Mouse (Mus musculus): Measurements from ENCODE around the gene Vmn2r20. TPM values are rescaled to one million over a fixed set of nuclear protein-coding genes. Genes with fewer than 3 reads are reported as not detected.

The Vmn2r20 gene
- polyA plus RNA-seq, 1 experiment: not detected

DNA sequence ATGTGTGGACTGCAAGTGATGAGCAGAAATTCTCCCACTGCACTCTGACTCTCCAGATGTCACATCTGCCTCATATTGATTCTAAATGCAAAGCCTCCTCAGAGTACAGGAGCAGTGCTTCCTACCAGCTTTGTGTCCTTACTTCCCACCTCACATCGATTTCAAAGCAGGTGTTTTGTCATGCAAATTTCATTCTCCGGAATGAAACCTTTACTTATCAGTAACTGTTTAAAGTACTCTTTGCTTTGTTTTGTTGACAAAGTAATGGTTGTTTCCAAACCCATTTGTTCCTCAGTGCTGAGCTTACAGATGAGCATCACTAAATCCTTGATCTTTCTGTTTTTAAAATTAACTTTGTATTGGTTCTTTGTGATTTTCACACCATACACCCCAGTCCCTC, 85.4 kb downstream of the Vmn2r20 start:
- Histone ChIP-seq H3K27me3 (ENCODE audit: control insufficient read depth, insufficient read depth, low read length, poor library complexity, severe bottlenecking) (no peaks in the 10 kb centered on the region), H3K36me3 (ENCODE audit: control insufficient read depth, insufficient read depth, low read length, poor library complexity, severe bottlenecking) (no peaks in the 10 kb centered on the region), H3K4me1 (ENCODE audit: control insufficient read depth, insufficient read depth, low read length) (peaks cover 1% of the 10 kb centered on the region), H3K9me3 (replicated peaks; ENCODE audit: control insufficient read depth, insufficient read depth, low read length, poor library complexity, severe bottlenecking) (no peaks in the 10 kb centered on the region), H3K9ac (ENCODE audit: low read depth, poor library complexity, severe bottlenecking) (no peak overlapping the region), H3K27ac (ENCODE audit: insufficient read depth, low read length) (no peak overlapping the region), H3K4me3 (ENCODE audit: low read depth, low read length) (no peak overlapping the region)
- TF ChIP-seq POLR2A (IDR thresholded peaks at IDR 0.05; ENCODE audit: insufficient read depth, low read length) (no peak), EP300 (IDR thresholded peaks at IDR 0.05; ENCODE audit: insufficient read depth, low read depth, low read length) (no peak), CTCF (IDR thresholded peaks at IDR 0.05; ENCODE audit: low read depth, low read length) (no peak)

Other genes starting within 250 kb of the Vmn2r20 start
- not detected in 2 replicates for gene Clec4b2, start 245.2 kb downstream of the Vmn2r20 start, polyA plus RNA-seq (2011; ENCODE audit: insufficient read depth, insufficient read length, low read depth, missing spikeins)
- gene Clec4n, start 188.3 kb downstream of the Vmn2r20 start, polyA plus RNA-seq (2011; ENCODE audit: insufficient read depth, insufficient read length, low read depth, missing spikeins): not detected in 2 replicates
- not detected in 2 replicates for gene Clec4d, start 156.0 kb downstream of the Vmn2r20 start, polyA plus RNA-seq (2011; ENCODE audit: insufficient read depth, insufficient read length, low read depth, missing spikeins)
- not detected in 2 replicates for gene Clec4e, start 128.2 kb downstream of the Vmn2r20 start, polyA plus RNA-seq (2011; ENCODE audit: insufficient read depth, insufficient read length, low read depth, missing spikeins)
- not detected in 2 replicates for gene Vmn2r19, start 109.8 kb downstream of the Vmn2r20 start, polyA plus RNA-seq (2011; ENCODE audit: insufficient read depth, insufficient read length, low read depth, missing spikeins)
- gene Vmn2r21, start 115.3 kb upstream of the Vmn2r20 start, polyA plus RNA-seq (2011; ENCODE audit: insufficient read depth, insufficient read length, low read depth, missing spikeins): not detected in 2 replicates
- not detected in 2 replicates for gene Vmn2r22, start 232.6 kb upstream of the Vmn2r20 start, polyA plus RNA-seq (2011; ENCODE audit: insufficient read depth, insufficient read length, low read depth, missing spikeins)

Data from ES-Bruce4 (cell line).